Comparison of ENCODE assay signal across 15 mouse cellular contexts in the genomic region with DNA sequence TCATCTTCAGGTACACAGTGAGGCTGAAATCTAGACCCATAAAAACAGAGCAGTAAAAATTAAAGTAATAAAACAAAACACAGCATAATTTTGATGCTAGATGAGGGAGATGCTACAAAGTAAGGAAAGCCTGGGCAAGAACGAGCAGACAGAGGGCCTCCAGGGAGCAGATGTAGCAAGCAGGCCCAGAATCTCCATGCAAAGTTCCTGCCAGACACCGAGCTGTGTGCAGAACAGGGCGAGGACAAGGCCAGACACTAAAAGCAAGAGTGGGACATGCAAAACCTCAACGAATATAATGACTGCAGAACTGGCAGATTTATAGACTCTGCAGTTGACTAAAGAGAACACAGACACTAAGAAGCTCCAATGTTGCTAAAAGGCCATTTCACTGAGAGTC.
"Had no signal": no experiment of that assay in that cellular context is flagged by ENCODE, and none has a peak within 500 bp of the region (broad histone marks: within the 10 kb centered on the region; RNA-seq: fewer than 3 reads in every experiment).

No protein-coding gene starts in this region.

- DNase-seq: kidney, adult 9 months; kidney, postnatal 36 days; left cerebral cortex, postnatal 4 days; lung, adult 18-20 months; retina, postnatal 1 day; right cerebral cortex, postnatal 4 days; spleen, adult 18-20 months; thymus, adult 2 months; thymus, postnatal 25 days had no signal

- H3K4me3 ChIP-seq: limb, embryonic 13.5 days; midbrain, embryonic 13.5 days; neural tube, embryonic 13.5 days; stomach, embryonic 15.5 days had no signal

- H3K4me1 ChIP-seq: midbrain, embryonic 13.5 days had no signal

- H3K9me3 ChIP-seq: limb, embryonic 13.5 days; midbrain, embryonic 13.5 days; neural tube, embryonic 13.5 days; stomach, embryonic 15.5 days had no signal

- H3K27me3 ChIP-seq: limb, embryonic 13.5 days; midbrain, embryonic 13.5 days; neural tube, embryonic 13.5 days; stomach, embryonic 15.5 days had no signal

- H3K27ac ChIP-seq: kidney, postnatal 0 days; limb, embryonic 13.5 days; liver, embryonic 14.5 days; midbrain, embryonic 13.5 days; neural tube, embryonic 13.5 days; stomach, embryonic 15.5 days had no signal
